Mouse (Mus musculus) heart, postnatal 0 days (tissue): ENCODE data around the gene Samd4.

Source experiments
- CTCF ChIP-seq: IDR thresholded peaks from 2 replicates; pipeline ENCODE4 v1.5.1; 2016; ENCODE audit warnings: antibody characterized with exemption, control low read depth, low read depth
- EP300 ChIP-seq: IDR thresholded peaks from 2 replicates; pipeline ENCODE4 v1.6.1; 2016; ENCODE audit warnings: antibody characterized with exemption, low read depth

GRCm38 (mm10) chr14:46952264-46952663 lies 69.6 kb downstream of the Samd4 start:
- TF ChIP-seq EP300 (no peak), CTCF (no peak)
